Mouse (Mus musculus) forebrain, embryonic 15.5 days (tissue): ENCODE data around the gene Gm42421. TPM values are rescaled to one million over a fixed set of nuclear protein-coding genes. Genes with fewer than 3 reads are reported as not detected.

Experiments used
- ATAC-seq: fragments of 200-750 bp; cut with Nextera tagmentation; replicated peaks from 2 replicates; pipeline ENCODE4 v1.8.0; 2017; ENCODE audit warnings: mild to moderate bottlenecking, moderate TSS enrichment, moderate library complexity
- H3K27ac ChIP-seq: fragments of 300-500 bp; sonication (generic); replicated peaks from 2 replicates; pipeline ENCODE4 v1.5.1; 2015; ENCODE audit warnings: mild to moderate bottlenecking, inconsistent platforms
- H3K27me3 ChIP-seq: fragments of 300-500 bp; sonication (generic); 2 replicates; pipeline ENCODE4 v1.6.1; 2015; ENCODE audit warnings: inconsistent platforms
- H3K36me3 ChIP-seq: fragments of 300-500 bp; sonication (generic); 2 replicates; pipeline ENCODE4 v1.6.1; 2015; ENCODE audit warnings: mild to moderate bottlenecking, inconsistent platforms
- H3K4me1 ChIP-seq: fragments of 300-500 bp; sonication (generic); 2 replicates; pipeline ENCODE4 v1.6.1; 2015; ENCODE audit warnings: inconsistent platforms
- H3K4me2 ChIP-seq: fragments of 300-500 bp; sonication (generic); replicated peaks from 2 replicates; pipeline ENCODE4 v1.6.1; 2015; ENCODE audit warnings: mild to moderate bottlenecking, inconsistent platforms
- H3K4me3 ChIP-seq: fragments of 300-500 bp; sonication (generic); 2 replicates; pipeline ENCODE4 v1.5.1; 2015; ENCODE audit warnings: mild to moderate bottlenecking, inconsistent platforms
- H3K9ac ChIP-seq: fragments of 300-500 bp; sonication (generic); replicated peaks from 2 replicates; pipeline ENCODE4 v1.6.1; 2015; ENCODE audit warnings: mild to moderate bottlenecking, inconsistent platforms
- H3K9me3 ChIP-seq: fragments of 300-500 bp; sonication (generic); 2 replicates; pipeline ENCODE4 v1.6.1; 2016; ENCODE audit warnings: inconsistent platforms
- WGBS: fragments of 180-500 bp; shearing (Covaris S2); methylation state at CpG from one replicate; pipeline ENCODE4 v1.1.7; 2015; ENCODE audit warnings: mixed read lengths; 5-methylcytosine and 5-hydroxymethylcytosine counted together
- polyA plus RNA-seq: library from polyadenylated mRNA; unstranded; fragments of >200 nt; fragmentation: Nextera tagmentation; extraction: Ambion mirVana; gene quantifications from 2 replicates; pipeline ENCODE4 v1.2.1, GENCODE M21; 2015

Gene Gm42421
- 1.5 and 2.2 TPM in 2 replicates for polyA plus RNA-seq

DNA sequence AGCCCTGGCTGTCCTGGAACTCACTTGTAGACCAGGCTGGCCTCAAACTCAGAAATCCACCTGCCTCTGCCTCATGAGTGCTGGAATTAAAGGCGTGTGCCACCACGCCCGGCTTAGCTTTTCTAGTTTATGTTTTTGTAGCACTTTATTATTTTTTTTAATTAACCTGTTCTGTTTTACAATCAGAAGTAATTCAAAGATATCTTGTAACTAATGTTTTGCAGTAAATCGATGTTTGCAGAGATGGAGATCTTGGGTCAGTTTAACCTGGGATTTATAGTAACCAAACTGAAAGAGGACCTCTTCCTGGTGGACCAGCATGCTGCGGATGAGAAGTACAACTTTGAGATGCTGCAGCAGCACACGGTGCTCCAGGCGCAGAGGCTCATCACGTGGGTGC is at the start of gene Gm42421:
TSS of gene Gm42421 (plus strand) at position 301 of the 400 bp plus-strand sequence.
- no peak for ATAC-seq
- Histone ChIP-seq H3K4me1 (peaks cover 2% of the 10 kb centered on the region; the same call in 1 of the 2 replicates), H3K4me3 (no peak within 1 kb of the TSS), H3K4me2 (no peak within 1 kb of the TSS), H3K9me3 (no peaks in the 10 kb centered on the region), H3K9ac (no peak within 1 kb of the TSS), H3K27me3 (no peaks in the 10 kb centered on the region), H3K27ac (no peak within 1 kb of the TSS), H3K36me3 (peaks cover 75% of the 10 kb centered on the region)
- 93% methylated on average over 8 of the region's 8 CpGs for WGBS

- no peaks in the 10 kb centered on the region for H3K4me1 ChIP-seq
- H3K36me3 ChIP-seq: peaks cover 93% of the 10 kb centered on the region
- no peaks in the 10 kb centered on the region for H3K27me3 ChIP-seq
- H3K9me3 ChIP-seq: no peaks in the 10 kb centered on the region
- WGBS: 96% methylated on average over 3 of the region's 3 CpGs
- H3K4me3 ChIP-seq: no peak overlapping the region
- H3K9ac ChIP-seq: no peak overlapping the region
- no peak overlapping the region for H3K27ac ChIP-seq
- ATAC-seq: no peak
- H3K4me2 ChIP-seq: no peak overlapping the region
Measured at GRCm38 (mm10) chr5:143885274-143885673, 42.7 kb upstream of the Gm42421 start.

- H3K9me3 ChIP-seq: no peaks in the 10 kb centered on the region
Measured at GRCm38 (mm10) chr5:143890741-143891140, 37.2 kb upstream of the Gm42421 start.

GRCm38 (mm10) chr5:143892255-143892886 is 35.6 kb upstream of the Gm42421 start:
- no peaks in the 10 kb centered on the region for H3K9me3 ChIP-seq
- H3K27me3 ChIP-seq: no peaks in the 10 kb centered on the region
- H3K36me3 ChIP-seq: peaks cover 45% of the 10 kb centered on the region
- ATAC-seq: no peak
- H3K9ac ChIP-seq: no peak overlapping the region
- WGBS: 76% methylated on average over 9 of the region's 9 CpGs
- no peak overlapping the region for H3K4me3 ChIP-seq
- H3K4me2 ChIP-seq: no peak overlapping the region
- H3K27ac ChIP-seq: no peak overlapping the region
- H3K4me1 ChIP-seq: no peaks in the 10 kb centered on the region

More at GRCm38 (mm10) chr5:143890741-143891140, 37.2 kb upstream of the Gm42421 start:
- Histone ChIP-seq H3K27ac (no peak overlapping the region), H3K4me1 (no peaks in the 10 kb centered on the region), H3K9ac (no peak overlapping the region), H3K4me3 (no peak overlapping the region), H3K4me2 (no peak overlapping the region), H3K27me3 (no peaks in the 10 kb centered on the region), H3K36me3 (peaks cover 58% of the 10 kb centered on the region)
- WGBS: 89% methylated on average over 6 of the region's 6 CpGs
- ATAC-seq: no peak

DNA sequence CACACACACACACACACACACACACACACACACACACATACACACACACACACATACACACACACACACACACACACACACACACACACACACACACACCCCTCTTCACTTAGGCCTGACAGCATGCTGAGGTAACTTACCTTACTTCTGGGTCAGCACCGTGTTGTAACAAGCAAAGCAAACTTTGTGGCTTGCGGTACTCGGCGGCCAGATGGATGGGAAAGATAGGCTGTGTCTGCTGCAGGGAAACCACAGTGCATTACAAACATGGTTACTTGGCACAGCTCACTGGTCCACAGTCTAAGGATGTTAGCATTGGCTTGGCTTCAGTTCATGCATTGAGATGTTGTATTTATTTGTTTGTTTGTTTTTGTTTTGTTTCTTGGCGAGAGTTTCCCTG is 34.6 kb upstream of the Gm42421 start:
- Histone ChIP-seq H3K4me1 (no peaks in the 10 kb centered on the region), H3K9me3 (no peaks in the 10 kb centered on the region), H3K27ac (no peak overlapping the region), H3K4me3 (no peak overlapping the region), H3K27me3 (no peaks in the 10 kb centered on the region), H3K9ac (no peak overlapping the region), H3K36me3 (peaks cover 47% of the 10 kb centered on the region), H3K4me2 (no peak overlapping the region)
- WGBS: 80% methylated on average over 5 of the region's 5 CpGs
- no peak for ATAC-seq

DNA sequence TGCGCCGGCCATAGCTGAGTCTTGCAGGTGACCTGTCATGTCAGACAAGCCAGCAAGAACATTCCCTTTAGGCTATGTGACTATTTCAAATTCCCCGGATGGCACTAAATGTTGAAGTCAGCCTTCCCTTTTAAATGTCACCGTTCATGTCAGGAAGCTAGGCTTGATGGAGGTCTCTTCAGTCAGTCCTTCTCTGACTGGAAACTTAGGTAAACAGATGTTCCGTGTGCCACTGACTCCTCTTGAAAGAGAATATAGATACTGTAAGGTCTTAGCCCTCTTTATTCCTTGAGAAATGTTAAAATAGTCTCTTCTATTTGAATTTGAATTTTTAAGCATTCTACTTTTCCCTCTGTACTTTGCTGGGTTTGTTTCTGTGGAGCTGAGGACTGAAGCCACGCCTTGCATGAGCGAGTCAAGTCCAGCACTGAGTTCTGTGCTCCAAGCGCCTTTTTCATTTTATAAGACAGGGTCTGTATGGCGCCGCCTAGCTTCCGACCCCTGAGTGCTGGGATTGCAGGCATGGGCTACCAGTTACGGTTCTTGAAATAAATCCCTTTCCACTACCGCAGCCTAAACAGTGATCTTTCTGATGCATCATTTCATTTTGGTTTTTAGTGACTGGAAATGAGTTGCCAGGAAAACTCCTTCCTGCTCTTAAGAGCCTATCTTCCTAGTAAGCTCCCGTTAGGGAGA is 30.2 kb upstream of the Gm42421 start, which contains the start of gene Ankrd61:
TSS of gene Ankrd61 (minus strand) at position 51 of the 696 bp plus-strand sequence.
- Histone ChIP-seq H3K4me2 (no peak within 1 kb of the TSS), H3K4me3 (no peak within 1 kb of the TSS), H3K36me3 (peaks cover 54% of the 10 kb centered on the region), H3K9me3 (no peaks in the 10 kb centered on the region), H3K4me1 (no peaks in the 10 kb centered on the region), H3K27me3 (no peaks in the 10 kb centered on the region), H3K9ac (no peak within 1 kb of the TSS), H3K27ac (no peak within 1 kb of the TSS)
- WGBS: 88% methylated on average over 14 of the region's 14 CpGs
- no peak for ATAC-seq

DNA sequence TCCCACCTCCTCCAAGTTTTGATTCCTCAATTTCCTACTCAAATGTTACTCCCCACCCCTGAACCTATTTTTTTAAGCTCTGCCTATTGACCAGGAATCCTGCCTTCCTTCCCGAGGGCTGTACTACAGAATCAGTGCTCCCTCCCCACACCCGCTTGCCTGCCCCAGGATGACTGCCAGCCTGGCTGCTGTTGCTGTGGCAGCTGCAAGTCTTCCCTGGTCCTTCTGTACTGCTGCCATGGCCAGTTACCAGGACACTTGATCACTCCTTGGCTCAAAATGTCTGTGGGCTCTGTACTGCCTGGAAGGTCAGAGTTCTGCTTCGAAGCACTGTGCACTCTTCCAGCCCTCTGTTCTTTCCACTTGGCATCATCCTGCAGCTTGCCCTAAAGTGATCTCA is 25.9 kb upstream of the Gm42421 start:
- 88% methylated on average over 3 of the region's 3 CpGs for WGBS
- no peak overlapping the region for H3K9ac ChIP-seq
- no peaks in the 10 kb centered on the region for H3K4me1 ChIP-seq
- no peaks in the 10 kb centered on the region for H3K9me3 ChIP-seq
- H3K4me3 ChIP-seq: no peak overlapping the region
- no peaks in the 10 kb centered on the region for H3K27me3 ChIP-seq
- no peak for ATAC-seq
- H3K36me3 ChIP-seq: peaks cover 78% of the 10 kb centered on the region
- no peak overlapping the region for H3K4me2 ChIP-seq
- no peak overlapping the region for H3K27ac ChIP-seq

- Histone ChIP-seq H3K27me3 (no peaks in the 10 kb centered on the region), H3K36me3 (peaks cover 65% of the 10 kb centered on the region), H3K9ac (no peak overlapping the region), H3K27ac (no peak overlapping the region), H3K4me1 (peaks cover 10% of the 10 kb centered on the region), H3K4me3 (no peak overlapping the region), H3K9me3 (no peaks in the 10 kb centered on the region), H3K4me2 (no peak overlapping the region)
- 91% methylated on average over 4 of the region's 4 CpGs for WGBS
- no peak for ATAC-seq
Measured at GRCm38 (mm10) chr5:143903813-143904212, 24.2 kb upstream of the Gm42421 start.

DNA sequence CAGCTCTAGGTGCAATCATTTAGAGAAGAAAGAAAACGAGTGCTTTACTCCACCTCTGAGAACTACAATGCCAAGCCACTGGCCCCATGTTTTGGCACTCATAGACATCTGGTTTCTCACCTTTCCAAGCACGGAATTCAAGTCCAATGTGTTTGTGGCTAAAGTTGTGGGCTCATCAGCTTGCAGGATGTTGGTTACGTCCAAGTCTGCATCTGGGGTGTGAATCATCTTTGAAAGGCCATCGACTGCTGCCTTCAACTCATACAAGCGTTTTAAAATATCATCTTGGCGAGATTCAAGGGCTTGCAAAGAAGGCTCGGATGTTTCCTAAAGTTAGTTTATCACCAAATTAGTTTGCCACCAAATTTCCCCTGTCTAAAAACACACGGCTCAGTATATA is 21.5 kb upstream of the Gm42421 start:
- Histone ChIP-seq H3K27me3 (no peaks in the 10 kb centered on the region), H3K4me2 (no peak overlapping the region), H3K9me3 (no peaks in the 10 kb centered on the region), H3K9ac (no peak overlapping the region), H3K27ac (no peak overlapping the region), H3K4me3 (no peak overlapping the region), H3K36me3 (peaks cover 41% of the 10 kb centered on the region), H3K4me1 (peaks cover 23% of the 10 kb centered on the region)
- WGBS: 87% methylated on average over 8 of the region's 8 CpGs
- ATAC-seq: no peak

DNA sequence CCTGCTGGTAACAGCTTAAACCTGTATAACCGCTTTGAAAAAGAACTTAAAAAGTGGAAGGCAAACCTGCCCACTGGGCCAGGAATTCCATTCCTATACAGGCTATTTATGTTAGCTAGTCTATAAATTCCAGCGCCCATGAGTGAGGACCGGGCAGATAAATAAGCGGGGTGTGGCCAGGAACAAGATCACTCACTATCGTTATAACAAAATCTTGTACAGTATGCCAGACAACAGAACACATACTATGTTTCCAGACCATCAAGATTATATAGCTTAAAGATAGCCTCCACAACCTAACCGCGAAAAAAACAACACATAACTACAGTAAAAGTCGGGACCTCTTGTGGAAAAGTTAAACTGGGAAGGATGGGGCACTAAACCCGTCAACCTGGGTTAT is 19.0 kb upstream of the Gm42421 start:
- Histone ChIP-seq H3K27ac (peak overlapping the region; percentile 91), H3K9me3 (no peaks in the 10 kb centered on the region), H3K4me1 (peaks cover 23% of the 10 kb centered on the region), H3K4me2 (peak overlapping the region; percentile 63), H3K9ac (peak overlapping the region; percentile 63), H3K36me3 (peaks cover 21% of the 10 kb centered on the region), H3K27me3 (no peaks in the 10 kb centered on the region), H3K4me3 (peak overlapping the region; percentile 53)
- 2% methylated on average over 9 of the region's 9 CpGs for WGBS
- ATAC-seq: no peak; the same call in 1 of the 2 replicates

DNA sequence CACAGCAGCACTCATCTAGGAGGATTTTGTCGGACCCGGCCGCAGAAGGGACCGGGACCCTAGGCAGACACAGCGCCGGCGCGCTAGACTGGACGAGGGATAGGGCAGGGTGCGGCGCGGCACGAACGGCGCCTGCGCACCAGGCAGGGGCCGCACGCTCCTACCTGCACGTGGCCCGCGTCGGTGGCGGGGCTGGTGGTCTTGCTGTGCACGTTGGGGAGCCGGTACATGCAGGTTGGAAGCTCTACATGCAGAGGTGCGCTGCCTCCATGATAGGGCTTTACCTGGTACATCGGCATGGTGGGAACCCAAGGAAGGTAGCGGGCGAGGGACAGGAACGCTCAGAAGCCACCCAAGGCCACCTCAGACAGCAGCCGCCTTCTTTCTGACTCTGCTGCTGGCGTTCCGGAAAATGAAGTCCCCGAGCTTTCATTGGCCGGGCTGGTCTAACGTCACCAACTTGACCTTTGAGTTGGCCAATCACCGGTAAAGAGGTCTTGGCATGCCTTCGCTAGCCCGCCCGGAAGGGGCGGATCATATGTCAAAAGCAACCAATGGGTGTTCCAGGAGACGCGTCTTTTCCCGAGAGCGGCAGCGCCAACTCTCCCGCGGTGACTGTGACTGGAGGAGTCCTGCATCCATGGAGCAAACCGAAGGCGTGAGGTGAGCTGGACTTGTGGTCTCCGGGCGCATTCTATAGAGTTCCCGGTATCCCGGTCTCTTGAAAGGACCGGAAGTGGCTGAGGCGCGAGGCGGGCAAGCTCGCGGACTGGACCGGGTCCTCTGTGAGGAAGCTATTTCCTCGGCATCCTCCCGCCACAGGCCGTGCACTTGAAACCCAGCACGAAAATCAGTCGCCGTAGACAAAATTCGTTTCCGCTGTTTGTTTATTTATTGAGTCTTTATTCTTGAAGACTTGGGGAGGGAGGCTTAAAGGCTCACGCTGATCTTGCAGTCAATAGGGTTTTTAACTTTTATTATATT is 18.3 kb upstream of the Gm42421 start, which contains the start of the genes Aimp2 and Pms2:
TSS of gene Aimp2 (minus strand) at position 431 of the 984 bp plus-strand sequence.
TSS of gene Pms2 (plus strand) at position 548 of the 984 bp plus-strand sequence.
- ATAC-seq: peak; percentile 100
- Histone ChIP-seq H3K36me3 (peaks cover 20% of the 10 kb centered on the region), H3K4me3 (peak within 1 kb of the TSS; percentile 53), H3K4me1 (peaks cover 23% of the 10 kb centered on the region), H3K27me3 (no peaks in the 10 kb centered on the region), H3K4me2 (peak within 1 kb of the TSS; percentile 63), H3K9ac (peak within 1 kb of the TSS; percentile 63), H3K9me3 (no peaks in the 10 kb centered on the region), H3K27ac (peak within 1 kb of the TSS; percentile 91)
- WGBS: under 1% methylated on average over 70 of the region's 70 CpGs
